Mouse (Mus musculus): Measurements from ENCODE around the gene 1110004F10Rik. TPM values are rescaled to one million over a fixed set of nuclear protein-coding genes. Genes with fewer than 3 reads are reported as not detected.

Gene 1110004F10Rik
- total RNA-seq (2012; rRNA removed) = 158 and 160 TPM in 2 replicates
- 100 to 1,000 TPM in 1 of 2 experiments, not detected in 1; 182 TPM for polyA plus RNA-seq (2012; ENCODE audit: insufficient read depth in 1 of 2, insufficient read length in 2 of 2, low read depth in 1 of 2, low replicate concordance in 2 of 2, missing spikeins in 1 of 2)

GRCm38 (mm10) chr7:116039196-116039537 lies at the start of gene 1110004F10Rik:
Gene 1110004F10Rik, plus strand, starts transcription at chr7:116039397.
- H3K27ac ChIP-seq (ENCODE audit: control insufficient read depth, low read depth, low read length) = no peak within 1 kb of the TSS

GRCm38 (mm10) chr7:116002726-116003125 lies 36.5 kb upstream of the 1110004F10Rik start:
- no peak overlapping the region for H3K27ac ChIP-seq (ENCODE audit: control insufficient read depth, low read depth, low read length)

More at GRCm38 (mm10) chr7:116039196-116039537, at the start of gene 1110004F10Rik:
- Histone ChIP-seq H3K4me1 (ENCODE audit: control insufficient read depth in 1 of 2, insufficient read depth in 2 of 2, low read length in 2 of 2) (no peaks in the 10 kb centered on the region), H3K9ac (ENCODE audit: control insufficient read depth, low read depth, low read length, poor library complexity, severe bottlenecking) (peak within 1 kb of the TSS; percentile 37), H3K4me3 (ENCODE audit: control insufficient read depth in 1 of 2, insufficient read depth in 1 of 2, low read depth in 2 of 2, low read length in 2 of 2) (peak within 1 kb of the TSS; percentile 64 to 71), H3K27me3 (ENCODE audit: control insufficient read depth in 1 of 2, insufficient read depth in 2 of 2, low read length in 2 of 2) (peaks cover 0 to 10% of the 10 kb centered on the region in 2 experiments), H3K36me3 (ENCODE audit: control insufficient read depth in 1 of 2, insufficient read depth in 2 of 2, low read length in 2 of 2) (no peaks in the 10 kb centered on the region), H3K79me2 (ENCODE audit: control insufficient read depth, insufficient read depth, low read length, poor library complexity) (no peaks in the 10 kb centered on the region), H3K9me3 (replicated peaks; ENCODE audit: insufficient read depth, low read length) (no peaks in the 10 kb centered on the region)
- TF ChIP-seq USF2 (IDR thresholded peaks at IDR 0.05; ENCODE audit: borderline replicate concordance in 1 of 2, insufficient read depth in 1 of 2, low read depth in 1 of 2, low read length in 2 of 2) (no peak), TBP (IDR thresholded peaks at IDR 0.05; ENCODE audit: low read depth, low read length) (no peak), MAZ (IDR thresholded peaks at IDR 0.05; ENCODE audit: low read depth, low read length) (no peak), CTCF (IDR thresholded peaks at IDR 0.05 in 2 of 3, conservative IDR thresholded peaks at IDR 0.05 in 1 of 3; ENCODE audit: control insufficient read depth in 1 of 3, insufficient read depth in 1 of 3, low read depth in 2 of 3, low read length in 3 of 3, poor library complexity in 1 of 3, severe bottlenecking in 1 of 3) (no peak), BHLHE40 (IDR thresholded peaks at IDR 0.05; ENCODE audit: borderline replicate concordance, low read depth, low read length) (no peak), UBTF (IDR thresholded peaks at IDR 0.05; ENCODE audit: borderline replicate concordance, insufficient read depth, low read depth, low read length) (no peak), SMC3 (IDR thresholded peaks at IDR 0.05; ENCODE audit: low read depth, low read length) (no peak), ZC3H11A (IDR thresholded peaks at IDR 0.05; ENCODE audit: low read depth, low read length) (no peak), GATA1 (IDR thresholded peaks at IDR 0.05; ENCODE audit: low read depth, low read length) (no peak), RAD21 (IDR thresholded peaks at IDR 0.05; ENCODE audit: low read depth, low read length) (no peak; the same call in 1 of the 2 replicates), TCF12 (IDR thresholded peaks at IDR 0.05; ENCODE audit: low read depth, low read length) (no peak), E2F4 (IDR thresholded peaks at IDR 0.05; ENCODE audit: borderline replicate concordance, low read depth, low read length) (no peak)
- peak; percentile 5 for DNase-seq (ENCODE audit: low read depth, low spot score)

More at GRCm38 (mm10) chr7:116002726-116003125, 36.5 kb upstream of the 1110004F10Rik start:
- no peak overlapping the region for H3K9ac ChIP-seq (ENCODE audit: control insufficient read depth, low read depth, low read length, poor library complexity, severe bottlenecking)
- H3K4me3 ChIP-seq (ENCODE audit: control insufficient read depth in 1 of 2, insufficient read depth in 1 of 2, low read depth in 2 of 2, low read length in 2 of 2) = no peak overlapping the region
- H3K79me2 ChIP-seq (ENCODE audit: control insufficient read depth, insufficient read depth, low read length, poor library complexity) = no peaks in the 10 kb centered on the region
- TF ChIP-seq CHD2 (IDR thresholded peaks at IDR 0.05; ENCODE audit: low read length) (no peak), MAFK (IDR thresholded peaks at IDR 0.05; ENCODE audit: borderline replicate concordance, low read depth, low read length) (no peak), TCF12 (IDR thresholded peaks at IDR 0.05; ENCODE audit: low read depth, low read length) (no peak), JUND (IDR thresholded peaks at IDR 0.05; ENCODE audit: low read depth, low read length) (no peak), KAT2A (conservative IDR thresholded peaks at IDR 0.05; ENCODE audit: low read depth, low read length) (no peak), TAL1 (IDR thresholded peaks at IDR 0.05; ENCODE audit: low read length) (no peak), RCOR1 (IDR thresholded peaks at IDR 0.05; ENCODE audit: low read depth, low read length) (no peak), USF2 (IDR thresholded peaks at IDR 0.05; ENCODE audit: borderline replicate concordance in 1 of 2, insufficient read depth in 1 of 2, low read depth in 1 of 2, low read length in 2 of 2) (no peak), RAD21 (IDR thresholded peaks at IDR 0.05; ENCODE audit: low read depth, low read length) (no peak), ZNF384 (IDR thresholded peaks at IDR 0.05; ENCODE audit: low read depth, low read length) (no peak), ZMIZ1 (IDR thresholded peaks at IDR 0.05; ENCODE audit: low read depth, low read length) (no peak)
- H3K27me3 ChIP-seq (ENCODE audit: control insufficient read depth in 1 of 2, insufficient read depth in 2 of 2, low read length in 2 of 2) = peaks cover 0 to 2% of the 10 kb centered on the region in 2 experiments; a peak in 2 of 4 replicates
- no peaks in the 10 kb centered on the region for H3K4me1 ChIP-seq (ENCODE audit: control insufficient read depth in 1 of 2, insufficient read depth in 2 of 2, low read length in 2 of 2)
- no peak for DNase-seq (ENCODE audit: low read depth, low spot score)
- H3K36me3 ChIP-seq (ENCODE audit: control insufficient read depth in 1 of 2, insufficient read depth in 2 of 2, low read length in 2 of 2) = no peaks in the 10 kb centered on the region
- no peaks in the 10 kb centered on the region for H3K9me3 ChIP-seq (replicated peaks; ENCODE audit: insufficient read depth, low read length)

Data from MEL (cell line).